Comparison of ENCODE assay signal across 7 mouse cellular contexts in genomic region chr16:28850881-28851280, GRCm38 (mm10).
A peak's percentile ranks its signal among the peaks of the same experiment; 100 is the strongest.
DNase-seq lines count a peak whose midpoint lies in the region; ATAC-seq lines count a peak whose summit lies in the region.

No protein-coding gene starts in this region.

- peaks cover 8% of the 10 kb centered on the region; the same call in 1 of the 2 replicates for H3K27me3 ChIP-seq in forebrain, embryonic 14.5 days (replicated peaks; ENCODE audit: control insufficient read depth, insufficient read depth, low read length)

- H3K27ac ChIP-seq in forebrain, embryonic 14.5 days (ENCODE audit: low read depth, low read length), result no peak overlapping the region

- H3K9me3 ChIP-seq in forebrain, embryonic 14.5 days (replicated peaks; ENCODE audit: control insufficient read depth, low read length), result no peaks in the 10 kb centered on the region

- H3K4me1 ChIP-seq in forebrain, embryonic 14.5 days (ENCODE audit: control insufficient read depth, insufficient read depth, low read length), result peaks cover 5% of the 10 kb centered on the region

- 29% methylated on average over 14 of the region's 14 CpGs for WGBS in forebrain, embryonic 14.5 days

- peak; percentile 21 for DNase-seq in kidney, postnatal 14 days
- DNase-seq in kidney, postnatal 10 days, result no peak
- DNase-seq in brain, adult 2 months (ENCODE audit: low read depth, low spot score), result peak; percentile 50
- peak; percentile 85 for DNase-seq in forebrain, embryonic 14.5 days (ENCODE audit: low spot score)
- peak; percentile 13 to 37 for DNase-seq in lung, postnatal 4 days
- DNase-seq in cerebellum, adult 11 months, result no peak

- ATAC-seq in forebrain, embryonic 14.5 days, result peak; percentile 81
- ATAC-seq in erythroblast, adult 5-6 weeks (replicated peaks; ENCODE audit: low FRiP score, poor library complexity, severe bottlenecking), result no peak

- peak overlapping the region; percentile 21; the same call in 1 of the 2 replicates for H3K4me2 ChIP-seq in forebrain, embryonic 14.5 days (ENCODE audit: low read length)

- no peak overlapping the region for H3K4me3 ChIP-seq in forebrain, embryonic 14.5 days (ENCODE audit: low read depth, low read length)

- H3K36me3 ChIP-seq in forebrain, embryonic 14.5 days (ENCODE audit: control insufficient read depth, insufficient read depth, low read length), result no peaks in the 10 kb centered on the region

- no peak overlapping the region for H3K9ac ChIP-seq in forebrain, embryonic 14.5 days (ENCODE audit: low read length)

Comparison
In these comparisons a context has a peak if more than half of its experiments do, and no peak if none do; other contexts are left out.
1. DNase-seq: peak in kidney, postnatal 14 days (single experiment), brain, adult 2 months (single experiment), forebrain, embryonic 14.5 days (single experiment) and lung, postnatal 4 days (2 of 2); none in kidney, postnatal 10 days (single experiment) and cerebellum, adult 11 months (single experiment).